Mouse (Mus musculus) cerebellum, adult 2 months (tissue): ENCODE results near the gene Crim1. TPM values are rescaled to one million over a fixed set of nuclear protein-coding genes. Genes with fewer than 3 reads are reported as not detected.

ENCODE experiments used
- DNase-seq, 2 experiments: peaks; one replicate each; pipeline ENCODE4 v3.0.0; 2021
- H3K27ac ChIP-seq: fragments of 200-500 bp; 2 replicates; pipeline ENCODE4 v1.5.1; 2012; ENCODE audit warnings: low read length, control low read depth, inconsistent platforms; ENCODE audit not compliant: insufficient read depth
- H3K27me3 ChIP-seq: fragments of 200-500 bp; 2 replicates; pipeline ENCODE4 v1.6.1; 2012; ENCODE audit warnings: inconsistent platforms, mild to moderate bottlenecking, low read length, moderate library complexity; ENCODE audit not compliant: control insufficient read depth, insufficient read depth
- H3K4me1 ChIP-seq: fragments of 200-500 bp; 2 replicates; pipeline ENCODE4 v1.6.1; 2011; ENCODE audit warnings: low read length; ENCODE audit not compliant: control insufficient read depth, insufficient read depth
- H3K4me3 ChIP-seq: fragments of 200-500 bp; replicated peaks from 2 replicates; pipeline ENCODE3; 2011; ENCODE audit warnings: mild to moderate bottlenecking, low read depth, low read length, control low read depth; ENCODE audit not compliant: insufficient read depth
- CTCF ChIP-seq: fragments of 200-500 bp; IDR thresholded peaks from 2 replicates; pipeline ENCODE4 v1.5.1; 2011; ENCODE audit warnings: low read depth, mild to moderate bottlenecking, control low read depth, low read length, moderate library complexity, borderline replicate concordance; ENCODE audit not compliant: insufficient read depth
- POLR2A ChIP-seq: fragments of 200-500 bp; IDR thresholded peaks from 2 replicates; pipeline ENCODE4 v1.6.1; 2011; ENCODE audit warnings: low read length, control low read depth, borderline replicate concordance; ENCODE audit not compliant: insufficient read depth
- WGBS: fragments of 180-500 bp; shearing (Covaris S2); methylation state at CpG from one replicate; pipeline ENCODE4 v1.1.7; 2018; 5-methylcytosine and 5-hydroxymethylcytosine counted together
- polyA plus RNA-seq: library from polyadenylated mRNA; depleted of rRNA; stranded (reverse); fragments of >200 nt; gene quantifications from 2 replicates; pipeline ENCODE4 v1.2.3, GENCODE M21; 2012

Gene Crim1
- polyA plus RNA-seq, 1 experiment = 34.4 TPM

DNA sequence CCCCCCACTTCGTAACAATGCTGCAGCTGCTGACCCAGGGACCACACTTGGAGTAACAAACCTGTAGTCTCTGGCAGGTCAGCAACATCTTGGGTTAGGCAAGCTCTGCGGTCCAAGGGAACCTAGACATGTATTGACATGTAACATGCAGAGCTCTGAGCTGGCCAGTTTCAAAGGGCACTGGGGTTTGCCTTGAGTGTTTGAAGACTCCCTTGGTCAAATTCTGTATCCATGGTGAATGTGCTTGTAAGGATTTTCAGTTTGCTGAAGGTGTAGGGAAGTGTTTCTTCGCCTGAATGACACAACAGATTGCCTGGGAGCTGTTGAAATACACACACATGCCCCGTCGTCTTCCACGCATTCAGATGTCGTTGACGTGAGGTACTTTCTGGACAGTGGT lies 72.1 kb downstream of the Crim1 start:
- WGBS = 86% methylated on average over 8 of the region's 8 CpGs
- TF ChIP-seq CTCF (no peak), POLR2A (no peak)
- H3K27me3 ChIP-seq = no peaks in the 10 kb centered on the region
- H3K4me3 ChIP-seq = no peak overlapping the region
- no peaks in the 10 kb centered on the region for H3K4me1 ChIP-seq
- no peak overlapping the region for H3K27ac ChIP-seq
- DNase-seq = no peak

GRCm38 (mm10) chr17:78272713-78273483 lies 72.8 kb downstream of the Crim1 start:
- Histone ChIP-seq H3K4me1 (no peaks in the 10 kb centered on the region), H3K27me3 (no peaks in the 10 kb centered on the region), H3K27ac (no peak overlapping the region), H3K4me3 (no peak overlapping the region)
- WGBS = 65% methylated on average over 8 of the region's 8 CpGs
- TF ChIP-seq CTCF = no peak
- no peak for TF ChIP-seq POLR2A
- DNase-seq = no peak

DNA sequence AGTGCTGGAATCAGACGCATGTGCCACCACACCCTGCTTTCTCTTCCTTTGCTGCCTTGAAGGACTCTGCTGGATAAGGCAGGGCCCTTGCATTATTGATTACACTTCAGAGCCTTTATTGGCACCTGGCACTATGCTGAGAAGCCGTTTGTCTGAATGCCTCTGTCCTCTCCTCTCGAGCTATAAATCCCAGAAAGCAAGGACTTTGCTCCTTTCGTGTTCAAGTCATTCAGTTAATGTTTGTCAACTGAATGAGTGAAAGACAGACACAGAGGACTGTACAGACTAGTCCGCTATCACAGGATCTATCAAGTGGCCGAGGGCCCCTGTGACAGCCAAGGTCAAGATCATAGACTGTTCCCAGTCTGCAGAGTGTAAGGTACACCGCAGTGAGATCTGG lies 73.8 kb downstream of the Crim1 start:
- no peaks in the 10 kb centered on the region for H3K27me3 ChIP-seq
- TF ChIP-seq CTCF (no peak), POLR2A (no peak)
- DNase-seq = no peak
- 92% methylated on average over 7 of the region's 7 CpGs for WGBS
- H3K27ac ChIP-seq = no peak overlapping the region
- no peaks in the 10 kb centered on the region for H3K4me1 ChIP-seq
- H3K4me3 ChIP-seq = no peak overlapping the region

- H3K27ac ChIP-seq = no peak overlapping the region
- no peak for DNase-seq
- no peaks in the 10 kb centered on the region for H3K27me3 ChIP-seq
- WGBS = 84% methylated on average over 7 of the region's 7 CpGs
- H3K4me3 ChIP-seq = no peak overlapping the region
- peaks cover 4% of the 10 kb centered on the region; the same call in 1 of the 2 replicates for H3K4me1 ChIP-seq
- no peak for TF ChIP-seq CTCF
These were observed 74.8 kb downstream of the Crim1 start for GRCm38 (mm10) chr17:78274609-78275506.

DNA sequence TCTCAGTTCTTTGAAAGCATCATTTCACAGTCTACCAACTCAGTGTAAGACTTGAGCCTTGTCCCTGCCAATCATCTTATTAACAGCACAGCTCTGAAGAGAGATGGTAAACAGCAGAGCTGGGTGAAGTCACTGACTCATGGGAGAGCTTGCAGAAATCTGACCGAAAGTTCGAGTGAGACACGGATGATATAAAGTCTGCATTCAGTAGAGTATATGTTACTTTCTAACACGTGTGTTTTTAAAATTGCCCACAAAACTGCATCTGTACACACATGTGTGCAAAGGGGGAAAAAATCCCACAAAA lies 75.4 kb downstream of the Crim1 start:
- WGBS = 58% methylated on average over 4 of the region's 4 CpGs
- Histone ChIP-seq H3K27me3 (no peaks in the 10 kb centered on the region), H3K4me1 (peaks cover 4% of the 10 kb centered on the region; the same call in 1 of the 2 replicates), H3K4me3 (no peak overlapping the region), H3K27ac (no peak overlapping the region)
- no peak for TF ChIP-seq POLR2A
- TF ChIP-seq CTCF = no peak
- no peak for DNase-seq

- H3K4me3 ChIP-seq = no peak overlapping the region
- peaks cover 4% of the 10 kb centered on the region; the same call in 1 of the 2 replicates for H3K4me1 ChIP-seq
- DNase-seq = no peak
- no peaks in the 10 kb centered on the region for H3K27me3 ChIP-seq
- TF ChIP-seq CTCF = no peak
- TF ChIP-seq POLR2A = no peak
- H3K27ac ChIP-seq = no peak overlapping the region
- WGBS = 82% methylated on average over 12 of the region's 12 CpGs
These were observed 79.1 kb downstream of the Crim1 start for GRCm38 (mm10) chr17:78279191-78279590.

DNA sequence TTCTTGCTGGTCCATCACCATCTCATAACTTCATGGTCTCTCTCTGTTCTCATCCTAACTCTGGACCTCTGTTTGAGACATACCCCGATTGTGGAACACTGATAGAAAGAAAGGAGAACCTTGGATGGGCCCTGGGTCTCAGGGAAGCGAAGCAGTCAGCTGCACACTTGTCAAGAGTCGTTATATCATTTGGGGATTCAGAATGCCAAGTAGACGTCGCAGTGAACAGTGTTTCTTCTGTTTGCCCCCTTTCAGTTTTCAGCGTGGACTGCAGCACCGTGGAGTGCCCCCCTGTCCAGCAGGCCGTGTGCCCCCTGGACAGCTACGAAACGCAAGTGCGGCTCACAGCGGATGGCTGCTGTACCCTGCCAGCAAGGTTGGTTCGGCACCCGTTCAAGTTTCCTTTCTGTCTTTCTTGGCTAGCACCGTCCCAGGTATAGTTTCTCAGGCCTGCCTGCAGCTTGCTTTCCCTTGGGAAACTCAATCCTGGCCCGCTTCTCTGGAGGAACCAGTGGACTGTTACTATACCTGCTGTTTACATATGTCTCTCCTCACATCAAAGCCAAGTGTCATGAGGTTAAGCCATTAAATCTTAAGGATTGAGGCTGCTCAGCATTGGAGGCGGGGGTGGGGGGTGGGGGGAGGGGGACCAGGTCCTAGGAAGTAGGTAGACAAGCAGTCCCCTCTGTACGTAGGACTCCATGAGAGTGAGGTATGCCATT lies 81.1 kb downstream of the Crim1 start:
- Histone ChIP-seq H3K27ac (no peak overlapping the region), H3K4me1 (peaks cover 4% of the 10 kb centered on the region; the same call in 1 of the 2 replicates), H3K4me3 (no peak overlapping the region), H3K27me3 (no peaks in the 10 kb centered on the region)
- DNase-seq = peak; percentile 15 to 29
- 30% methylated on average over 18 of the region's 18 CpGs for WGBS
- TF ChIP-seq CTCF (no peak), POLR2A (no peak)
